Mouse (Mus musculus) MEL (cell line): Measurements from ENCODE around the gene Gmip. TPM values are rescaled to one million over a fixed set of nuclear protein-coding genes. Genes with fewer than 3 reads are reported as not detected.

ENCODE experiments used
- DNase-seq: peaks from one replicate; pipeline ENCODE4 v3.0.0; 2011; ENCODE audit warnings: low read depth, low spot score
- H3K27ac ChIP-seq: 2 replicates; pipeline ENCODE4 v1.5.1; 2012; ENCODE audit warnings: low read depth, mild to moderate bottlenecking, control low read depth, low read length, moderate library complexity; ENCODE audit not compliant: control insufficient read depth
- H3K27me3 ChIP-seq, 2 experiments: fragments of 150-350 bp in 1 of 2; sonication (generic) in 1 of 2; 2 replicates each; pipeline ENCODE4 v1.6.1; 2012; ENCODE audit warnings: low read length in 2 of 2, mild to moderate bottlenecking in 2 of 2, improper control_type of control experiment in 1 of 2, moderate library complexity in 1 of 2; ENCODE audit not compliant: insufficient read depth in 2 of 2, control insufficient read depth in 1 of 2
- H3K36me3 ChIP-seq, 2 experiments: 2 replicates each; pipeline ENCODE4 v1.6.1; 2012 to 2014; ENCODE audit warnings: low read length in 2 of 2, improper control_type of control experiment in 1 of 2, inconsistent platforms in 1 of 2, mild to moderate bottlenecking in 1 of 2; ENCODE audit not compliant: insufficient read depth in 2 of 2, control insufficient read depth in 1 of 2
- H3K4me1 ChIP-seq, 2 experiments: fragments of 150-350 bp in 1 of 2; sonication (generic) in 1 of 2; 2 replicates each; pipeline ENCODE4 v1.6.1; 2012; ENCODE audit warnings: low read length in 2 of 2, improper control_type of control experiment in 1 of 2, mild to moderate bottlenecking in 1 of 2; ENCODE audit not compliant: insufficient read depth in 2 of 2, control insufficient read depth in 1 of 2
- H3K4me3 ChIP-seq, 2 experiments: fragments of 150-350 bp in 1 of 2; sonication (generic) in 1 of 2; 2 replicates each; pipeline ENCODE4 v1.5.1; 2012; ENCODE audit warnings: low read depth in 2 of 2, low read length in 2 of 2, mild to moderate bottlenecking in 2 of 2, moderate library complexity in 2 of 2, control low read depth in 1 of 2, improper control_type of control experiment in 1 of 2; ENCODE audit not compliant: control insufficient read depth in 1 of 2, insufficient read depth in 1 of 2
- H3K79me2 ChIP-seq: 2 replicates; pipeline ENCODE4 v1.6.1; 2012; ENCODE audit warnings: mild to moderate bottlenecking, low read length, moderate library complexity; ENCODE audit not compliant: control insufficient read depth, poor library complexity, insufficient read depth
- H3K9ac ChIP-seq: 2 replicates; pipeline ENCODE4 v1.6.1; 2012; ENCODE audit warnings: low read depth, mild to moderate bottlenecking, control low read depth, low read length, moderate library complexity; ENCODE audit not compliant: control insufficient read depth, poor library complexity, severe bottlenecking
- H3K9me3 ChIP-seq: fragments of 150-350 bp; sonication (generic); replicated peaks from 2 replicates; pipeline ENCODE4 v1.6.1; 2012; ENCODE audit warnings: mild to moderate bottlenecking, low read length, improper control_type of control experiment, moderate library complexity; ENCODE audit not compliant: insufficient read depth
- BHLHE40 ChIP-seq: IDR thresholded peaks from 2 replicates; pipeline ENCODE4 v1.6.1; 2012; ENCODE audit warnings: low read depth, mild to moderate bottlenecking, inconsistent platforms, low read length, improper control_type of control experiment, borderline replicate concordance
- CHD1 ChIP-seq: IDR thresholded peaks from 2 replicates; pipeline ENCODE4 v1.6.1; 2012; ENCODE audit warnings: low read depth, mild to moderate bottlenecking, inconsistent platforms, low read length, improper control_type of control experiment
- CHD2 ChIP-seq: IDR thresholded peaks from 2 replicates; pipeline ENCODE4 v1.6.1; 2011; ENCODE audit warnings: low read length, improper control_type of control experiment
- CTCF ChIP-seq, 3 experiments: IDR thresholded peaks in 2 of 3; conservative IDR thresholded peaks in 1 of 3; 2 replicates each; pipeline ENCODE4 v1.5.1; 2011 to 2012; ENCODE audit warnings: low read length in 3 of 3, low read depth in 2 of 3, mild to moderate bottlenecking in 2 of 3, improper control_type of control experiment in 1 of 3, inconsistent platforms in 1 of 3, mixed read lengths in 1 of 3, moderate library complexity in 1 of 3; ENCODE audit not compliant: control insufficient read depth in 1 of 3, insufficient read depth in 1 of 3, poor library complexity in 1 of 3, severe bottlenecking in 1 of 3
- E2F4 ChIP-seq: IDR thresholded peaks from 2 replicates; pipeline ENCODE4 v1.6.1; 2011; ENCODE audit warnings: low read depth, low read length, improper control_type of control experiment, borderline replicate concordance
- ELF1 ChIP-seq: IDR thresholded peaks from 2 replicates; pipeline ENCODE4 v1.6.1; 2014; ENCODE audit warnings: low read depth, mild to moderate bottlenecking, inconsistent platforms, low read length, improper control_type of control experiment, moderate library complexity
- EP300 ChIP-seq, 2 experiments: IDR thresholded peaks; 2 replicates each; pipeline ENCODE4 v1.6.1; 2011; ENCODE audit warnings: improper control_type of control experiment in 2 of 2, low read length in 2 of 2, low read depth in 1 of 2, mild to moderate bottlenecking in 1 of 2
- GABPA ChIP-seq: IDR thresholded peaks from 2 replicates; pipeline ENCODE4 v1.6.1; 2012; ENCODE audit warnings: low read depth, mild to moderate bottlenecking, inconsistent platforms, low read length, improper control_type of control experiment, moderate library complexity
- JUND ChIP-seq: IDR thresholded peaks from 2 replicates; pipeline ENCODE4 v1.6.1; 2011; ENCODE audit warnings: low read depth, mild to moderate bottlenecking, improper control_type of control experiment, low read length
- KAT2A ChIP-seq: conservative IDR thresholded peaks from 2 replicates; pipeline ENCODE4 v1.6.1; 2012; ENCODE audit warnings: low read depth, low read length, improper control_type of control experiment, inconsistent platforms
- MAFK ChIP-seq: IDR thresholded peaks from 2 replicates; pipeline ENCODE4 v1.6.1; 2011; ENCODE audit warnings: low read depth, mild to moderate bottlenecking, low read length, improper control_type of control experiment, borderline replicate concordance
- MAZ ChIP-seq: IDR thresholded peaks from 2 replicates; pipeline ENCODE4 v1.6.1; 2012; ENCODE audit warnings: low read depth, mild to moderate bottlenecking, inconsistent platforms, low read length, improper control_type of control experiment
- MEF2A ChIP-seq: IDR thresholded peaks from 2 replicates; pipeline ENCODE4 v1.6.1; 2014; ENCODE audit warnings: low read depth, mild to moderate bottlenecking, inconsistent platforms, low read length, improper control_type of control experiment; ENCODE audit not compliant: poor library complexity, insufficient replicate concordance, severe bottlenecking; ENCODE audit errors: extremely low read depth
- MYB ChIP-seq: IDR thresholded peaks from 2 replicates; pipeline ENCODE4 v1.6.1; 2011; ENCODE audit warnings: mild to moderate bottlenecking, low read depth, low read length, improper control_type of control experiment
- MYC ChIP-seq: IDR thresholded peaks from 2 replicates; pipeline ENCODE4 v1.6.1; 2011; ENCODE audit warnings: low read depth, mild to moderate bottlenecking, low read length, improper control_type of control experiment, moderate library complexity
- NELFE ChIP-seq: IDR thresholded peaks from 2 replicates; pipeline ENCODE4 v1.6.1; 2011; ENCODE audit warnings: low read depth, low read length, improper control_type of control experiment
- NRF1 ChIP-seq: IDR thresholded peaks from 2 replicates; pipeline ENCODE4 v1.6.1; 2014; ENCODE audit warnings: low read depth, mild to moderate bottlenecking, inconsistent platforms, low read length, improper control_type of control experiment, moderate library complexity; ENCODE audit not compliant: poor library complexity, insufficient read depth, severe bottlenecking
- POLR2A ChIP-seq, 2 experiments: IDR thresholded peaks; 2 replicates each; pipeline ENCODE4 v1.6.1; 2011 to 2012; ENCODE audit warnings: low read length in 2 of 2, mild to moderate bottlenecking in 2 of 2, control low read depth in 1 of 2, improper control_type of control experiment in 1 of 2, low read depth in 1 of 2, moderate library complexity in 1 of 2; ENCODE audit not compliant: control insufficient read depth in 1 of 2, insufficient read depth in 1 of 2, poor library complexity in 1 of 2
- POLR2AphosphoS2 ChIP-seq: IDR thresholded peaks from 2 replicates; pipeline ENCODE4 v1.6.1; 2011; ENCODE audit warnings: low read length, improper control_type of control experiment
- RAD21 ChIP-seq: IDR thresholded peaks from 2 replicates; pipeline ENCODE4 v1.6.1; 2011; ENCODE audit warnings: mild to moderate bottlenecking, low read depth, low read length, improper control_type of control experiment
- SIN3A ChIP-seq: IDR thresholded peaks from 2 replicates; pipeline ENCODE4 v1.6.1; 2012; ENCODE audit warnings: low read length, improper control_type of control experiment, inconsistent platforms
- SMC3 ChIP-seq: IDR thresholded peaks from 2 replicates; pipeline ENCODE4 v1.6.1; 2011; ENCODE audit warnings: low read depth, low read length, improper control_type of control experiment
- USF1 ChIP-seq: IDR thresholded peaks from 2 replicates; pipeline ENCODE4 v1.6.1; 2014; ENCODE audit warnings: low read depth, mild to moderate bottlenecking, inconsistent platforms, low read length, improper control_type of control experiment, moderate library complexity
- USF2 ChIP-seq, 2 experiments: IDR thresholded peaks; 2 replicates each; pipeline ENCODE4 v1.6.1; 2011 to 2012; ENCODE audit warnings: improper control_type of control experiment in 2 of 2, low read length in 2 of 2, borderline replicate concordance in 1 of 2, inconsistent platforms in 1 of 2, low read depth in 1 of 2, mild to moderate bottlenecking in 1 of 2; ENCODE audit not compliant: insufficient read depth in 1 of 2
- ZKSCAN1 ChIP-seq: IDR thresholded peaks from 2 replicates; pipeline ENCODE4 v1.6.1; 2012; ENCODE audit warnings: low read depth, mild to moderate bottlenecking, inconsistent platforms, low read length, improper control_type of control experiment, moderate library complexity
- polyA plus RNA-seq, 2 experiments: library from polyadenylated mRNA; stranded (reverse) in 1 of 2; unstranded in 1 of 2; fragments of >175 nt in 1 of 2; fragments of >200 nt in 1 of 2; gene quantifications; 2 replicates each; pipeline versions ENCODE4 v1.2.1 to v1.2.4; 2012; ENCODE audit warnings: low replicate concordance in 2 of 2, low read depth in 1 of 2; ENCODE audit not compliant: insufficient read length in 2 of 2, insufficient read depth in 1 of 2, missing spikeins in 1 of 2
- total RNA-seq: library from RNA; depleted of rRNA; stranded (reverse); fragments of 300-350 nt; gene quantifications from 2 replicates; pipeline ENCODE4 v1.2.3, GENCODE M21; 2012

The Gmip gene
- total and polyA plus RNA-seq, 3 experiments = 21.8 to 52.4 TPM; not detected in 1

DNA sequence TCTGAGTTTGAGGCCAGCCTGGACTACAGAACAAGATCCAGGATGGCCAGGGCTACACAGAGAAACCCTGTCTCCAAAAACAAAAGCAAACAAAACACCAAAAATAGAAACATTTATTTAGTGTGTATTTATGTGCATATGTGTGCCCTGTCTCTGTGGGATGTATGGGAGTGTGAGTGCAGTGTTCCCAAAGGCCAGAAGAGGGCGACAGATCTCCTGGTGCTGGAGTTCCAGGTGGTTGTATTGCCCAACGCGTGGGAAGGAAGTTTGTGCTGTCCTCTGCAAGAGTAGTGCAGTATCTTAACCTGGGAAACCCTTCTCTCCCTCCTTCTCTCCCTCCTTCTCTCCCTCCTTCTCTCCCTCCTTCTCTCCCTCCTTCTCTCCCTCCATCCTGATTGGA is 41.4 kb downstream of the Gmip start:
- Histone ChIP-seq H3K27me3 (no peaks in the 10 kb centered on the region), H3K4me1 (peaks cover 0 to 9% of the 10 kb centered on the region in 2 experiments; a peak in 2 of 4 replicates), H3K27ac (no peak overlapping the region), H3K79me2 (no peaks in the 10 kb centered on the region), H3K9me3 (no peaks in the 10 kb centered on the region), H3K9ac (no peak overlapping the region), H3K36me3 (peaks cover 0 to 6% of the 10 kb centered on the region in 2 experiments; a peak in 2 of 4 replicates), H3K4me3 (no peak overlapping the region)
- no peak for TF ChIP-seq MAFK
- no peak for TF ChIP-seq KAT2A
- TF ChIP-seq CTCF (IDR thresholded peaks at IDR 0.05 in 2 of 3, conservative IDR thresholded peaks at IDR 0.05 in 1 of 3; ENCODE audit: control insufficient read depth in 1 of 3, insufficient read depth in 1 of 3, low read depth in 2 of 3, low read length in 3 of 3, poor library complexity in 1 of 3, severe bottlenecking in 1 of 3) = peak; percentile 44 to 47 (median 46)
- TF ChIP-seq SMC3 = peak; percentile 30
- no peak for TF ChIP-seq GABPA
- TF ChIP-seq SIN3A = no peak
- TF ChIP-seq USF1 = no peak
- no peak for TF ChIP-seq MYC
- TF ChIP-seq ZKSCAN1 = no peak
- no peak for TF ChIP-seq MEF2A
- no peak for TF ChIP-seq E2F4
- no peak for TF ChIP-seq EP300 (IDR thresholded peaks at IDR 0.05; ENCODE audit: low read depth in 1 of 2, low read length in 2 of 2)
- TF ChIP-seq MYB = no peak
- no peak for TF ChIP-seq POLR2AphosphoS2
- no peak for TF ChIP-seq JUND
- TF ChIP-seq ELF1 = no peak
- no peak for TF ChIP-seq CHD2
- TF ChIP-seq NELFE = no peak
- DNase-seq = peak; percentile 57

DNA sequence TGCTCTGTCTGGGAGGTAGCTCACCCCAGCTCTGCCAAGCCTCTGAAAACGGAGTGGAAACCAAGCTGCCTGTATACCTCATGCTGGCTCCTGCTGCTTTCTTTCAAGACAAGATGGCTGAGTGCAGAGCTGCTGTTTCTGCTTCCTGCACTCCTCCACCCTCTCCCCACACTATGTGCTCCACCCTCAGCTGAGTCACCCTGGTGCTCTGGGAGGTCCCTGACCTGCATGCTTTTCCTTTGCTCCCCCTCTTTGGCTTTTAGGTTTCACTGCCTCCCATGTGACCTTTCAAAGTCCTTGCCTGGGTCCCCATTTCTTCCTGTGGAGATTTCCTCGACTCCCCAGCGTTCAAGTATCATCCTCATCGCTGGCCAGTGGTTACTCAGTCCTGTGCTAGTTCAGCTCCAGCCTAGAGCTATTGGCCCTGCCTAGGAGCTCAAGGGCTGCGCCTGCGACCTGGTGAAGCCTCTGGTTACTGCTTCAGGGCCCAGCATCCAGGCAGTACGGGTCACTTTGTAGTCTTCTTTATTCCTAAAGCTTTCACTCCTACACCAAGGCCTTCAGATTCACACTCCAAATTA is 42.5 kb downstream of the Gmip start:
- no peak overlapping the region for H3K4me3 ChIP-seq
- peaks cover 0 to 9% of the 10 kb centered on the region in 2 experiments; a peak in 2 of 4 replicates for H3K4me1 ChIP-seq
- H3K27me3 ChIP-seq = no peaks in the 10 kb centered on the region
- H3K9ac ChIP-seq = peak overlapping the region; percentile 4; the same call in 1 of the 2 replicates
- no peaks in the 10 kb centered on the region for H3K9me3 ChIP-seq
- DNase-seq = peak; percentile 52
- TF ChIP-seq BHLHE40 (no peak), CTCF (IDR thresholded peaks at IDR 0.05 in 2 of 3, conservative IDR thresholded peaks at IDR 0.05 in 1 of 3; ENCODE audit: control insufficient read depth in 1 of 3, insufficient read depth in 1 of 3, low read depth in 2 of 3, low read length in 3 of 3, poor library complexity in 1 of 3, severe bottlenecking in 1 of 3) (no peak), POLR2A (IDR thresholded peaks at IDR 0.05; ENCODE audit: control insufficient read depth in 1 of 2, insufficient read depth in 1 of 2, low read depth in 1 of 2, low read length in 2 of 2, poor library complexity in 1 of 2) (no peak), MAZ (no peak), E2F4 (no peak), KAT2A (no peak), USF2 (IDR thresholded peaks at IDR 0.05; ENCODE audit: borderline replicate concordance in 1 of 2, insufficient read depth in 1 of 2, low read depth in 1 of 2, low read length in 2 of 2) (no peak), MEF2A (no peak), MYC (no peak), MYB (no peak), NRF1 (no peak), JUND (no peak), CHD1 (no peak), RAD21 (no peak)
- peak overlapping the region; percentile 46 for H3K27ac ChIP-seq
- no peaks in the 10 kb centered on the region for H3K79me2 ChIP-seq
- peaks cover 0 to 6% of the 10 kb centered on the region in 2 experiments; a peak in 2 of 4 replicates for H3K36me3 ChIP-seq
